Mouse (Mus musculus) forebrain, embryonic 16.5 days (tissue): ENCODE data around the gene Mbd4. TPM values are rescaled to one million over a fixed set of nuclear protein-coding genes. Genes with fewer than 3 reads are reported as not detected.
"Not testable (repeated sequence)": the region's sequence is repeated elsewhere in the genome, so short reads cannot be mapped to it uniquely, and the experiment has no call there.

ENCODE experiments used
- ATAC-seq: fragments of 200-750 bp; cut with Nextera tagmentation; 2 replicates; pipeline ENCODE4 v1.8.0; 2017; ENCODE audit warnings: mild to moderate bottlenecking, moderate library complexity
- H3K27ac ChIP-seq: fragments of 300-500 bp; sonication (generic); 2 replicates; pipeline ENCODE4 v1.5.1; 2014; ENCODE audit warnings: low read length, control low read depth
- H3K27me3 ChIP-seq: fragments of 300-500 bp; sonication (generic); replicated peaks from 2 replicates; pipeline ENCODE4 v1.6.1; 2014; ENCODE audit warnings: low read length; ENCODE audit not compliant: control insufficient read depth, insufficient read depth
- H3K36me3 ChIP-seq: fragments of 300-500 bp; sonication (generic); 2 replicates; pipeline ENCODE4 v1.6.1; 2014; ENCODE audit not compliant: control insufficient read depth, insufficient read depth
- H3K4me1 ChIP-seq: fragments of 300-500 bp; sonication (generic); replicated peaks from 2 replicates; pipeline ENCODE4 v1.6.1; 2014; ENCODE audit warnings: low read length; ENCODE audit not compliant: control insufficient read depth, insufficient read depth
- H3K4me2 ChIP-seq: fragments of 300-500 bp; sonication (generic); 2 replicates; pipeline ENCODE4 v1.6.1; 2014; ENCODE audit warnings: mild to moderate bottlenecking, low read length, control low read depth
- H3K4me3 ChIP-seq: fragments of 300-500 bp; sonication (generic); replicated peaks from 2 replicates; pipeline ENCODE4 v1.5.1; 2014; ENCODE audit warnings: mild to moderate bottlenecking, low read length, control low read depth
- H3K9ac ChIP-seq: fragments of 300-500 bp; sonication (generic); replicated peaks from 2 replicates; pipeline ENCODE4 v1.6.1; 2014; ENCODE audit warnings: low read depth, low read length, control low read depth
- H3K9me3 ChIP-seq: fragments of 300-500 bp; sonication (generic); 2 replicates; pipeline ENCODE4 v1.6.1; 2016; ENCODE audit warnings: low read length; ENCODE audit not compliant: control insufficient read depth
- WGBS: fragments of 180-500 bp; shearing (Covaris S2); extraction: QIAGEN DNeasy Blood & Tissue Kit; methylation state at CpG from one replicate; pipeline ENCODE4 v1.1.7; 2014; 5-methylcytosine and 5-hydroxymethylcytosine counted together
- polyA plus RNA-seq: library from polyadenylated mRNA; unstranded; fragments of >200 nt; fragmentation: Nextera tagmentation; extraction: Ambion mirVana; gene quantifications from 2 replicates; pipeline ENCODE4 v1.2.1, GENCODE M21; 2015

Gene Mbd4
- polyA plus RNA-seq, 1 experiment from 2014 or later, result 14.4 TPM

GRCm38 (mm10) chr6:115830779-115831601, 22.2 kb downstream of the Mbd4 start:
- Histone ChIP-seq H3K36me3 (no peaks in the 10 kb centered on the region), H3K27ac (no peak overlapping the region), H3K9me3 (no peaks in the 10 kb centered on the region), H3K4me3 (no peak overlapping the region), H3K4me1 (no peaks in the 10 kb centered on the region), H3K9ac (no peak overlapping the region), H3K27me3 (no peaks in the 10 kb centered on the region), H3K4me2 (no peak overlapping the region)
- WGBS, result 86% methylated on average over 6 of the region's 6 CpGs
- ATAC-seq, result no peak

GRCm38 (mm10) chr6:115823850-115824464, 29.2 kb downstream of the Mbd4 start:
- H3K9ac ChIP-seq, H3K4me1 ChIP-seq, H3K9me3 ChIP-seq, H3K36me3 ChIP-seq, H3K27ac ChIP-seq, H3K27me3 ChIP-seq: not testable (repeated sequence)
- Histone ChIP-seq H3K4me2 (peak overlapping the region; percentile 37), H3K4me3 (peak overlapping the region; percentile 15; the same call in 1 of the 2 replicates)
- 3% methylated on average over 5 of the region's 11 CpGs for WGBS
- peak; percentile 72 for ATAC-seq

GRCm38 (mm10) chr6:115821216-115821993, 31.8 kb downstream of the Mbd4 start:
- Histone ChIP-seq H3K4me2 (no peak overlapping the region), H3K9ac (no peak overlapping the region), H3K9me3 (no peaks in the 10 kb centered on the region), H3K27me3 (no peaks in the 10 kb centered on the region), H3K4me1 (no peaks in the 10 kb centered on the region), H3K36me3 (no peaks in the 10 kb centered on the region), H3K4me3 (no peak overlapping the region), H3K27ac (no peak overlapping the region)
- ATAC-seq, result no peak
- 85% methylated on average over 8 of the region's 8 CpGs for WGBS

GRCm38 (mm10) chr6:115818129-115818528, 35.0 kb downstream of the Mbd4 start:
- Histone ChIP-seq H3K4me2 (no peak overlapping the region), H3K27me3 (no peaks in the 10 kb centered on the region), H3K9me3 (no peaks in the 10 kb centered on the region), H3K4me1 (no peaks in the 10 kb centered on the region), H3K9ac (no peak overlapping the region), H3K36me3 (no peaks in the 10 kb centered on the region), H3K27ac (no peak overlapping the region), H3K4me3 (no peak overlapping the region)
- WGBS, result 72% methylated on average over 2 of the region's 2 CpGs
- no peak for ATAC-seq

- Histone ChIP-seq H3K4me2 (no peak overlapping the region), H3K9ac (no peak overlapping the region), H3K27ac (no peak overlapping the region), H3K36me3 (no peaks in the 10 kb centered on the region), H3K27me3 (no peaks in the 10 kb centered on the region), H3K4me3 (no peak overlapping the region), H3K4me1 (no peaks in the 10 kb centered on the region), H3K9me3 (no peaks in the 10 kb centered on the region)
- 75% methylated on average over 4 of the region's 4 CpGs for WGBS
- no peak for ATAC-seq
Measured at GRCm38 (mm10) chr6:115815041-115815440, 38.1 kb downstream of the Mbd4 start.

GRCm38 (mm10) chr6:115814104-115814503, 39.1 kb downstream of the Mbd4 start:
- Histone ChIP-seq H3K9ac (no peak overlapping the region), H3K27me3 (no peaks in the 10 kb centered on the region), H3K27ac (no peak overlapping the region), H3K36me3 (no peaks in the 10 kb centered on the region), H3K4me3 (no peak overlapping the region), H3K4me2 (no peak overlapping the region), H3K4me1 (0 out of 2 replicates have a peak, but pooled peaks cover under 1% of the 10 kb centered on the region), H3K9me3 (no peaks in the 10 kb centered on the region)
- 31% methylated on average over 4 of the region's 4 CpGs for WGBS
- ATAC-seq, result no peak

GRCm38 (mm10) chr6:115811606-115812005, 41.6 kb downstream of the Mbd4 start:
- Histone ChIP-seq H3K4me2 (no peak overlapping the region), H3K4me3 (no peak overlapping the region), H3K9me3 (no peaks in the 10 kb centered on the region), H3K4me1 (peaks cover 13% of the 10 kb centered on the region), H3K36me3 (no peaks in the 10 kb centered on the region), H3K27me3 (no peaks in the 10 kb centered on the region), H3K9ac (no peak overlapping the region), H3K27ac (no peak overlapping the region)
- 70% methylated on average over 8 of the region's 8 CpGs for WGBS
- no peak for ATAC-seq

GRCm38 (mm10) chr6:115808488-115809231, 44.5 kb downstream of the Mbd4 start, which contains the start of gene Rpl32:
Gene Rpl32 (minus strand): TSS chr6:115808747.
- Histone ChIP-seq H3K9ac (peak within 1 kb of the TSS; percentile 77), H3K36me3 (peaks cover 15% of the 10 kb centered on the region), H3K4me1 (peaks cover 22% of the 10 kb centered on the region), H3K27me3 (no peaks in the 10 kb centered on the region), H3K27ac (peak within 1 kb of the TSS; percentile 97), H3K4me2 (peak within 1 kb of the TSS; percentile 84), H3K4me3 (peak within 1 kb of the TSS; percentile 92), H3K9me3 (no peaks in the 10 kb centered on the region)
- peak; percentile 93 for ATAC-seq
- under 1% methylated on average over 47 of the region's 47 CpGs for WGBS
